Mouse (Mus musculus) limb, embryonic 11.5 days (tissue): ENCODE measurements at regions not wholly inside any gene's neighbourhood (a gene's known extent, or its start where the extent isn't known, plus 50 kb on each side); places are given as distances from the start of the nearest gene placed in this dataset.

ENCODE experiments used
- ATAC-seq: fragments of 200-750 bp; cut with Nextera tagmentation; 2 replicates; pipeline ENCODE4 v1.8.0; 2017; ENCODE audit warnings: low read depth; ENCODE audit not compliant: insufficient number of reproducible peaks, low FRiP score, low TSS enrichment
- DNase-seq: peaks from one replicate; pipeline ENCODE4 v3.0.0-alpha.2; 2015; ENCODE audit warnings: low spot score
- H3K27ac ChIP-seq: fragments of 300-500 bp; sonication (generic); replicated peaks from 2 replicates; pipeline ENCODE4 v1.5.1; 2014; ENCODE audit warnings: low read depth, mild to moderate bottlenecking, low read length
- H3K27me3 ChIP-seq: fragments of 300-500 bp; sonication (generic); 2 replicates; pipeline ENCODE4 v1.6.1; 2014; ENCODE audit warnings: mild to moderate bottlenecking, low read length, mixed read lengths; ENCODE audit not compliant: control insufficient read depth, insufficient read depth
- H3K36me3 ChIP-seq: fragments of 300-500 bp; sonication (generic); 2 replicates; pipeline ENCODE4 v1.6.1; 2014; ENCODE audit warnings: mild to moderate bottlenecking, low read length, moderate library complexity, mixed read lengths; ENCODE audit not compliant: control insufficient read depth, insufficient read depth
- H3K4me1 ChIP-seq: fragments of 300-500 bp; sonication (generic); 2 replicates; pipeline ENCODE4 v1.6.1; 2014; ENCODE audit warnings: low read length, mixed read lengths; ENCODE audit not compliant: control insufficient read depth, insufficient read depth
- H3K4me2 ChIP-seq: fragments of 300-500 bp; sonication (generic); 2 replicates; pipeline ENCODE4 v1.6.1; 2014; ENCODE audit warnings: low read depth, mild to moderate bottlenecking, moderate library complexity; ENCODE audit not compliant: severe bottlenecking
- H3K4me3 ChIP-seq: fragments of 300-500 bp; sonication (generic); 2 replicates; pipeline ENCODE4 v1.5.1; 2014; ENCODE audit warnings: low read depth, low read length
- H3K9ac ChIP-seq: fragments of 300-500 bp; sonication (generic); 2 replicates; pipeline ENCODE4 v1.6.1; 2014; ENCODE audit warnings: mild to moderate bottlenecking, low read length
- H3K9me3 ChIP-seq: fragments of 300-500 bp; sonication (generic); 2 replicates; pipeline ENCODE4 v1.6.1; 2016; ENCODE audit warnings: low read length; ENCODE audit not compliant: control insufficient read depth
- WGBS: fragments of 180-500 bp; shearing (Covaris S2); extraction: QIAGEN DNeasy Blood & Tissue Kit; methylation state at CpG from one replicate; pipeline ENCODE4 v1.1.7; 2014; 5-methylcytosine and 5-hydroxymethylcytosine counted together

DNA sequence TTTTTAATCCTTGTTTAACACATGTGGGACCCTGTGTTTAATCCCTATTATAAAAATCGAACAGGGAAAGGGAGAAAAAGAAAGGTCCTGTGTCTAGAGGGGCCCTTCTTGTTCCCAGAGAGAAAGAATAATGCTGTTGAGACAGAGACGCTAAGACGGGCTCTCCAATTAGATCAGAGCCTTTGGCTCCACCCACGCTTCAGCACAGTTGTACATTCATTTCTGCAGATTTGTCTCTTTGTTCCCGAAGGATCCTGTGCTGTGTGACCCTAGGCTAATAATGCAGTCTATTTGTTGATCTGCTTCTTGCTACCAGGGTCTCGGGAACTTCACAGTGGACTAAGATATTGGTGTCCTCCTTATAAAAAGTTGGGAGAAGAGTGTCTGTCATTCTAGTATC lies 92.0 kb downstream of the Cdc5l start:
- H3K27me3 ChIP-seq: no peaks in the 10 kb centered on the region
- no peak overlapping the region for H3K4me2 ChIP-seq
- peaks cover 6% of the 10 kb centered on the region; the same call in 1 of the 2 replicates for H3K4me1 ChIP-seq
- DNase-seq: no peak
- H3K36me3 ChIP-seq: no peaks in the 10 kb centered on the region
- H3K9ac ChIP-seq: no peak overlapping the region
- no peak overlapping the region for H3K4me3 ChIP-seq
- H3K27ac ChIP-seq: no peak overlapping the region
- no peaks in the 10 kb centered on the region for H3K9me3 ChIP-seq
- WGBS: 81% methylated on average over 6 of the region's 6 CpGs
- no peak for ATAC-seq

DNA sequence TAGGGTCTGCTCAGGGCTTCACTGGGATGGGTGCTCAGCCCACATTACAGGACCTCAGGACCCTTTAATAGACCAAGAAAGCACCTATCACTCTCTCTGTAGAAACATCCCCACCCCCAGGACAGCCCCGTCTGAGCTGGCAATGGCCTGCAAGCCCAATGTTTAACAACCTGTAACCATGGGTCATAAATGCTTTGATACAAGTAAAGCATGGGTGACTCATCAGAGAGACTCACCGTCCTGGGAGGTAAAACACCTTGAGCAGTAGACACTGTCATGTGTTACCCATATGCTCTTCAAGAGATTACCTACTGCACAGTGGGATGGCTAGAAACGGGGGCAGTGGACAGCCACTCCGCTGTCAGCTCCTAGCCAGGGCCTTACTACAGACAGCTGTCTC lies 92.7 kb downstream of the Cdc5l start:
- 65% methylated on average over 4 of the region's 4 CpGs for WGBS
- Histone ChIP-seq H3K4me2 (no peak overlapping the region), H3K4me3 (no peak overlapping the region), H3K27me3 (no peaks in the 10 kb centered on the region), H3K4me1 (peaks cover 6% of the 10 kb centered on the region; the same call in 1 of the 2 replicates), H3K36me3 (no peaks in the 10 kb centered on the region), H3K27ac (no peak overlapping the region), H3K9ac (no peak overlapping the region), H3K9me3 (no peaks in the 10 kb centered on the region)
- DNase-seq: no peak
- no peak for ATAC-seq

DNA sequence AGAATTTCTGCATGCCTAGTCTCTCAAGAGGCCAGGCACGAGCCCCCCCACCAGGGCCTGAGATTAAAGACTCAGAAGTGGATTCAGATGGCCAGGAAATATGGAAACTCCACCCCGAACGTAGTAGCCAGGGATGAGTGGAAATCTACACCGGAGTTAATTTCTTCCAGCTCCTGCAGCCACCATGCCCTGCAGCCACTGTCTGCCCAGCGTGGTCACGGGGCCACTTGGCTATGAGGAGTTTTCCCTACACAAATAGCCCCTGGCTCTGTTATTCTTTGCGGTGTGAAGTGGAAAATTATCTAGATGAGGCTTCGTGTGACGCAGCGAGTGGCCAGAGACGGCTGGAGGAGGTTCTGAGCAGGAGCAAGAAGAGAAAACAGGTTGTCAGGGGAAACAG lies 94.3 kb downstream of the Cdc5l start:
- H3K4me3 ChIP-seq: no peak overlapping the region
- no peak overlapping the region for H3K27ac ChIP-seq

DNA sequence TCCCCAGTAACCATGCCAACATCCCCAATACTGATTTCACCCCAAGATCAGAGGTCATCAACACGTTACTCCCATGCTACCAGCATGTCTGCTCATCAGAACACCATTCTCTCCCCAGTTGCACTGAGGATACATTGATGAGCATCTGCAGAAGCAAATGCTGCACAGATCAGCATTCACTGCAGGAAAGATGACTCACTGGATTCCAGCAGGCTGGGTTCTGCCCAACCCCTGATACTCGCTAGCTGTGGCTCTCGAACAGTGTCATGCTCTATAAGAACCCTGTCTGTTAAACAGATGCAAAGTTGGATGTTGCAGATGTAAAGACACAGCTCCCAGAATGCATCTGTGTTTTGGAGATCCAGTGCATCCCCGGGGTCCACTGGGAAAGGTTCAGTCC lies 95.5 kb downstream of the Cdc5l start:
- Histone ChIP-seq H3K4me1 (peaks cover 6% of the 10 kb centered on the region; the same call in 1 of the 2 replicates), H3K9me3 (no peaks in the 10 kb centered on the region), H3K27ac (no peak overlapping the region), H3K36me3 (no peaks in the 10 kb centered on the region), H3K4me3 (no peak overlapping the region), H3K4me2 (no peak overlapping the region), H3K27me3 (no peaks in the 10 kb centered on the region), H3K9ac (no peak overlapping the region)
- 91% methylated on average over 4 of the region's 4 CpGs for WGBS
- no peak for ATAC-seq
- no peak for DNase-seq

More for the DNA sequence above, 94.3 kb downstream of the Cdc5l start:
- Histone ChIP-seq H3K4me1 (peaks cover 6% of the 10 kb centered on the region; the same call in 1 of the 2 replicates), H3K36me3 (no peaks in the 10 kb centered on the region), H3K4me2 (no peak overlapping the region), H3K9ac (no peak overlapping the region), H3K9me3 (no peaks in the 10 kb centered on the region), H3K27me3 (no peaks in the 10 kb centered on the region)
- ATAC-seq (no peak), DNase-seq (peak; percentile 44)
- WGBS: 36% methylated on average over 11 of the region's 11 CpGs

DNA sequence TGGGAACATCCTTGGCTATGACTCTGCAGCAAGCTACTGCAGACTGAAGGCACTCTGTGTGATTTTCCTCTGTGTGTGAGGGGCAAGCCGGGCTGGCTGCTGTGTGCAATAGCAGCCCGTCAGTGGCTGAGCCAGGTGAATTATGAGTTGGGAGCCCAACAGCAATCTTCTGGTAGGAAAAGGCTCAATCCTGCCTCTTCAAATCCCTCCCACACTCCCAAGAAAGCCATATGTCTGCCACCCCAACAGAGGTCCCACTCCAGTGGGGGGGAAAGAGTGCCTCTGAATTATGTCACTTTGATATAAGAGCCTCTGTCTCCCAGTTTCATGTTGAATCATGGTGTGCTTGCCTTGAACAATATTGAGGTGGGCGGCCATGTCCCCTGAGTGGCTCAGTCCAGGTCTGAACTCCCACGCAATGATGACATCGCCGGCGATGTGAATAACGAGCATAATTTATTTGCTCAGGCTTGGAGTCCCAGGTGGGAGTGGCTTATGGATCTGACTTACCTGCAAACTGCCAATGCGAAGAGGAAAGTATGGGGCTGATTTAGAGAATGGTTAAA lies 97.9 kb downstream of the Cdc5l start:
- no peak for DNase-seq
- no peaks in the 10 kb centered on the region for H3K9me3 ChIP-seq
- no peak overlapping the region for H3K4me2 ChIP-seq
- no peaks in the 10 kb centered on the region for H3K27me3 ChIP-seq
- 73% methylated on average over 9 of the region's 9 CpGs for WGBS
- peak; percentile 44 for ATAC-seq
- H3K36me3 ChIP-seq: no peaks in the 10 kb centered on the region
- H3K27ac ChIP-seq: no peak overlapping the region
- peaks cover 6% of the 10 kb centered on the region; the same call in 1 of the 2 replicates for H3K4me1 ChIP-seq
- H3K9ac ChIP-seq: no peak overlapping the region
- H3K4me3 ChIP-seq: no peak overlapping the region

DNA sequence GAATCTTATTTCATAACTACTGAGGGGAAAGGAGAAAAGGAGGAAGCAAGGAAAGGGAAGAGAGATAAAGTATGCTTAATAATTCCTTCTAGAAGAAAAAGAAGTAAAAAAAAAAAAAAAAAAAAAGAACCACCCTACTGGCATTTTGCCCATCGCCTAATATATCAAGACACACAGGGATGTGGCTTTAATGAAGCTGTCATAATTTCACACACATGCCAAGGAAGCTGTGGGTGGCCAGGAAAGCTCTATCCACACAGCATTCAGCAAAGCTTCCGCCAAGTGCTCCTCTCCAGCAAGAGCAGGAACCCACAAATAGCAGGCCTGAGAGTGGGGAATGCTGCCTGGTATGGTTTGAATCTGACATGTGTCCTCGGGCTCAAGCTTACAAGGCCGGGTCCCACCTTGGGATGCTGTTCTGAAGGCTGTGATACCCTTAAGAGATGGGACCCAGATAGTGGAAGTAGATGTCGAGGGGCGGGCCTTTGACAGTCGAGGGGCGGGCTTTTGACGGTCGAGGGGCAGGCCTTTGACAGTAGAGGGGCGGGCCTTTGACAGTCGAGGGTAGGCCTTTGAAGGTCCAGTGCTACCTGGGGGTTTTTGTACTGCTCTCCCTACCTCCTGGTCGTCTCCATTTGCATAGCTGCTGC lies 98.7 kb downstream of the Cdc5l start:
- Histone ChIP-seq H3K9me3 (no peaks in the 10 kb centered on the region), H3K9ac (no peak overlapping the region), H3K4me2 (no peak overlapping the region), H3K4me3 (no peak overlapping the region), H3K27me3 (no peaks in the 10 kb centered on the region), H3K27ac (no peak overlapping the region), H3K4me1 (peaks cover 6% of the 10 kb centered on the region; the same call in 1 of the 2 replicates), H3K36me3 (no peaks in the 10 kb centered on the region)
- 68% methylated on average over 13 of the region's 13 CpGs for WGBS
- ATAC-seq (no peak), DNase-seq (no peak)

DNA sequence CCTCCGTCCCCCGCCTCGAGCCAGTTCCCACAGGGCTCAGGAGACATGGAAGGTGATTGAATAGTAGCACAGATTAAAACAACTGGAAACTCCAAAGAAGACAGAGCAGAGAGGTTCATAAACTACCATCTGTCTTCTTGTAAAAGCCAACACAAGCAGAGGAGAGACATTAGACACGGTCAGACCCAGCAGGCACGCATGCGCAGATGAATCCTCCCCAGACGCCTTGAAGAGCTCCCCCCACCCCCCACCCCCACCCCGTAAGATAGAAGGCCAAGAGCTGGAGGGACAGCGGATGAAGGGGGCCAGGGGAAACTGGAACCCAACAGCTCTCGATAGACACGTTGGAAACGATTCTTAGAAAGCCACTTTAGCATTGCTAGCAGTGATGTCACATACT lies 101.2 kb downstream of the Cdc5l start:
- Histone ChIP-seq H3K27me3 (0 out of 2 replicates have a peak, but pooled peaks cover 2% of the 10 kb centered on the region), H3K9me3 (no peaks in the 10 kb centered on the region), H3K4me3 (no peak overlapping the region), H3K4me1 (peaks cover 3% of the 10 kb centered on the region), H3K4me2 (no peak overlapping the region), H3K9ac (no peak overlapping the region), H3K27ac (no peak overlapping the region), H3K36me3 (no peaks in the 10 kb centered on the region)
- 80% methylated on average over 12 of the region's 12 CpGs for WGBS
- no peak for DNase-seq
- no peak for ATAC-seq

DNA sequence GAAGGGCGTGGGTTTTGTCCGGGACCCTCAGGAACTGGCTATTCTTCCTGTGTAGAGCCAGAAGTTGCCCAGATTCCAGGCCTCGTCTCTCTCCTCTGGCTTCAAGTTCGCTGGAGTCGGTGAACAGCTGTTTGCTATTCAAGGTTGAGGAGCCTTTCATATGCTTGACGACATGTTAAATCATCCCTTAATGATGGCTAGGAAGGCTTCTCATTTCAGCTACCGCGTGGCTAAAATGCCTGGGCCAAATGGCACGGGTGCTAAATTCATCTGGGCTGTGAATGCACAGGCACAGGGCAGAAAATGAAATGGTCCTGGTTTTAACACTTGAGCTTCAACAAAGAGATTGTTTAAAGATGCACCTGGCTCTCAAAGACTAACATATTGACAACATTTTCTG lies 104.3 kb downstream of the Cdc5l start:
- ATAC-seq (no peak), DNase-seq (peak; percentile 43)
- Histone ChIP-seq H3K4me2 (no peak overlapping the region), H3K4me1 (peaks cover 17% of the 10 kb centered on the region), H3K36me3 (no peaks in the 10 kb centered on the region), H3K27ac (no peak overlapping the region), H3K9me3 (no peaks in the 10 kb centered on the region), H3K9ac (no peak overlapping the region), H3K27me3 (0 out of 2 replicates have a peak, but pooled peaks cover 2% of the 10 kb centered on the region), H3K4me3 (no peak overlapping the region)
- 23% methylated on average over 9 of the region's 9 CpGs for WGBS
